Comparison of ENCODE assay signal across 9 mouse cellular contexts in genomic region chr6:119037815-119038214, GRCm38 (mm10).
DNase-seq lines count a peak whose midpoint lies in the region; ATAC-seq and TF ChIP-seq lines count a peak whose summit lies in the region.
"Had no signal": no experiment of that assay in that cellular context is flagged by ENCODE, and none has a peak within 500 bp of the region (broad histone marks: within the 10 kb centered on the region; RNA-seq: fewer than 3 reads in every experiment).

No protein-coding gene starts in this region.

- ATAC-seq in forebrain, embryonic 16.5 days: no peak
- no peak for ATAC-seq in forebrain, embryonic 13.5 days
- ATAC-seq in limb, embryonic 14.5 days (ENCODE audit: low FRiP score, low read depth): no peak
- ATAC-seq in heart, postnatal 0 days (ENCODE audit: insufficient read depth, low read depth): no peak
- no peak for ATAC-seq in stomach, embryonic 14.5 days (ENCODE audit: insufficient number of reproducible peaks, insufficient read depth, low FRiP score, low read depth)

- no peak overlapping the region for H3K4me3 ChIP-seq in forebrain, embryonic 16.5 days (replicated peaks; ENCODE audit: low read length)
- H3K4me3 ChIP-seq in forebrain, embryonic 13.5 days: no peak overlapping the region
- H3K4me3 ChIP-seq in limb, embryonic 14.5 days (replicated peaks; ENCODE audit: low read length): no peak overlapping the region
- no peak overlapping the region for H3K4me3 ChIP-seq in limb, embryonic 10.5 days
- no peak overlapping the region for H3K4me3 ChIP-seq in heart, postnatal 0 days (ENCODE audit: low read depth, low read length)
- H3K4me3 ChIP-seq in stomach, embryonic 14.5 days (ENCODE audit: low read depth, low read length): no peak overlapping the region
- H3K4me3 ChIP-seq: limb, embryonic 13.5 days had no signal

- 55% methylated on average over 6 of the region's 6 CpGs for WGBS in forebrain, embryonic 16.5 days
- WGBS in forebrain, embryonic 13.5 days: 82% methylated on average over 6 of the region's 6 CpGs
- 70% methylated on average over 6 of the region's 6 CpGs for WGBS in limb, embryonic 14.5 days
- WGBS in limb, embryonic 10.5 days: 92% methylated on average over 6 of the region's 6 CpGs
- WGBS in heart, postnatal 0 days: 36% methylated on average over 6 of the region's 6 CpGs
- 56% methylated on average over 6 of the region's 6 CpGs for WGBS in stomach, embryonic 14.5 days

- peaks cover 5% of the 10 kb centered on the region for H3K9me3 ChIP-seq in forebrain, embryonic 16.5 days (ENCODE audit: control insufficient read depth, low read length)
- H3K9me3 ChIP-seq in forebrain, embryonic 13.5 days (replicated peaks): peaks cover 7% of the 10 kb centered on the region; the same call in 1 of the 2 replicates
- H3K9me3 ChIP-seq in limb, embryonic 14.5 days (ENCODE audit: control insufficient read depth, low read length): no peaks in the 10 kb centered on the region
- H3K9me3 ChIP-seq in limb, embryonic 10.5 days (replicated peaks): 0 out of 2 replicates have a peak, but pooled peaks cover 3% of the 10 kb centered on the region
- peaks cover 4% of the 10 kb centered on the region for H3K9me3 ChIP-seq in heart, postnatal 0 days (replicated peaks; ENCODE audit: control insufficient read depth, low read length)
- no peaks in the 10 kb centered on the region for H3K9me3 ChIP-seq in stomach, embryonic 14.5 days (ENCODE audit: control insufficient read depth, low read depth, low read length)

- peak overlapping the region; percentile 8; the same call in 1 of the 2 replicates for H3K27ac ChIP-seq in forebrain, embryonic 16.5 days (ENCODE audit: low read length)
- H3K27ac ChIP-seq in forebrain, embryonic 13.5 days: no peak overlapping the region
- no peak overlapping the region for H3K27ac ChIP-seq in limb, embryonic 14.5 days (replicated peaks; ENCODE audit: low read depth, low read length)
- H3K27ac ChIP-seq in limb, embryonic 10.5 days: no peak overlapping the region
- peak overlapping the region; percentile 41 for H3K27ac ChIP-seq in heart, postnatal 0 days (ENCODE audit: low read depth)
- peak overlapping the region; percentile 28; the same call in 1 of the 2 replicates for H3K27ac ChIP-seq in stomach, embryonic 14.5 days (ENCODE audit: low read length)
- H3K27ac ChIP-seq: limb, embryonic 13.5 days had no signal

- H3K27me3 ChIP-seq in forebrain, embryonic 16.5 days (replicated peaks; ENCODE audit: control insufficient read depth, insufficient read depth, low read length): no peaks in the 10 kb centered on the region
- no peaks in the 10 kb centered on the region for H3K27me3 ChIP-seq in forebrain, embryonic 13.5 days
- no peaks in the 10 kb centered on the region for H3K27me3 ChIP-seq in limb, embryonic 14.5 days (ENCODE audit: control insufficient read depth, insufficient read depth, low read length)
- H3K27me3 ChIP-seq in limb, embryonic 10.5 days (ENCODE audit: low read depth, poor library complexity, severe bottlenecking): no peaks in the 10 kb centered on the region
- no peaks in the 10 kb centered on the region for H3K27me3 ChIP-seq in heart, postnatal 0 days (ENCODE audit: control insufficient read depth, insufficient read depth, low read length)
- H3K27me3 ChIP-seq in stomach, embryonic 14.5 days (ENCODE audit: control insufficient read depth, insufficient read depth, low read length): no peaks in the 10 kb centered on the region
- H3K27me3 ChIP-seq: limb, embryonic 13.5 days had no signal

- no peak overlapping the region for H3K4me2 ChIP-seq in forebrain, embryonic 16.5 days (ENCODE audit: low read length)
- H3K4me2 ChIP-seq in forebrain, embryonic 13.5 days: no peak overlapping the region
- no peak overlapping the region for H3K4me2 ChIP-seq in limb, embryonic 14.5 days (replicated peaks; ENCODE audit: low read depth, low read length, severe bottlenecking)
- H3K4me2 ChIP-seq in heart, postnatal 0 days (ENCODE audit: low read depth, low read length): no peak overlapping the region
- H3K4me2 ChIP-seq in stomach, embryonic 14.5 days (replicated peaks; ENCODE audit: low read depth, low read length): no peak overlapping the region
- H3K4me2 ChIP-seq: limb, embryonic 13.5 days had no signal

- no peaks in the 10 kb centered on the region; the same call in 1 of the 2 replicates for H3K36me3 ChIP-seq in forebrain, embryonic 16.5 days (ENCODE audit: control insufficient read depth, insufficient read depth)
- H3K36me3 ChIP-seq in forebrain, embryonic 13.5 days (ENCODE audit: poor library complexity, severe bottlenecking): no peaks in the 10 kb centered on the region
- H3K36me3 ChIP-seq in limb, embryonic 14.5 days (ENCODE audit: control insufficient read depth, insufficient read depth, low read length): no peaks in the 10 kb centered on the region
- peaks cover 11% of the 10 kb centered on the region for H3K36me3 ChIP-seq in limb, embryonic 10.5 days
- H3K36me3 ChIP-seq in heart, postnatal 0 days (replicated peaks; ENCODE audit: control insufficient read depth, insufficient read depth, low read length): peaks cover 10% of the 10 kb centered on the region; the same call in 1 of the 2 replicates
- no peaks in the 10 kb centered on the region for H3K36me3 ChIP-seq in stomach, embryonic 14.5 days (ENCODE audit: control insufficient read depth, insufficient read depth, low read length)

- TF ChIP-seq POLR2A in limb, embryonic 14.5 days (IDR thresholded peaks at IDR 0.05; ENCODE audit: borderline replicate concordance, extremely low read depth, insufficient read depth, insufficient read length): no peak

- peaks cover 24% of the 10 kb centered on the region for H3K4me1 ChIP-seq in forebrain, embryonic 16.5 days (replicated peaks; ENCODE audit: control insufficient read depth, insufficient read depth, low read length)
- H3K4me1 ChIP-seq in forebrain, embryonic 13.5 days: peaks cover 14% of the 10 kb centered on the region; the same call in 1 of the 2 replicates
- peaks cover 8% of the 10 kb centered on the region for H3K4me1 ChIP-seq in limb, embryonic 14.5 days (ENCODE audit: control insufficient read depth, insufficient read depth, low read length)
- peaks cover 43% of the 10 kb centered on the region for H3K4me1 ChIP-seq in limb, embryonic 10.5 days
- peaks cover 49% of the 10 kb centered on the region for H3K4me1 ChIP-seq in heart, postnatal 0 days (ENCODE audit: control insufficient read depth, insufficient read depth)
- 0 out of 2 replicates have a peak, but pooled peaks cover 4% of the 10 kb centered on the region for H3K4me1 ChIP-seq in stomach, embryonic 14.5 days (ENCODE audit: control insufficient read depth, insufficient read depth, low read length)

- peak; percentile 56 for DNase-seq in limb, embryonic 14.5 days (ENCODE audit: low spot score)
- no peak for DNase-seq in limb, embryonic 10.5 days (ENCODE audit: low spot score)
- DNase-seq in heart, postnatal 0 days (ENCODE audit: low spot score): no peak
- DNase-seq in urinary bladder, adult 18-20 months (ENCODE audit: low spot score in 2 of 2): no peak
- no peak for DNase-seq in embryo, embryonic 11 days

- H3K9ac ChIP-seq in forebrain, embryonic 16.5 days (replicated peaks; ENCODE audit: low read depth, low read length): no peak overlapping the region
- no peak overlapping the region for H3K9ac ChIP-seq in forebrain, embryonic 13.5 days
- H3K9ac ChIP-seq in limb, embryonic 14.5 days (ENCODE audit: low read depth, low read length, severe bottlenecking): no peak overlapping the region
- H3K9ac ChIP-seq in heart, postnatal 0 days (replicated peaks; ENCODE audit: low read depth, low read length): no peak overlapping the region
- H3K9ac ChIP-seq in stomach, embryonic 14.5 days (replicated peaks; ENCODE audit: low read depth, low read length): no peak overlapping the region
- H3K9ac ChIP-seq: limb, embryonic 13.5 days had no signal

- TF ChIP-seq CTCF in heart, postnatal 0 days (IDR thresholded peaks at IDR 0.05; ENCODE audit: low read depth): no peak

- no peak for TF ChIP-seq EP300 in heart, postnatal 0 days (IDR thresholded peaks at IDR 0.05; ENCODE audit: low read depth)

Comparison
In these comparisons a context has a peak if more than half of its experiments do, and no peak if none do; other contexts are left out.
1. H3K27ac ChIP-seq: peak in forebrain, embryonic 16.5 days (single experiment), heart, postnatal 0 days (single experiment) and stomach, embryonic 14.5 days (single experiment); none in forebrain, embryonic 13.5 days (single experiment), limb, embryonic 14.5 days (single experiment) and limb, embryonic 10.5 days (single experiment).